Mouse (Mus musculus): ENCODE results near the gene Mcf2l. TPM values are rescaled to one million over a fixed set of nuclear protein-coding genes. Genes with fewer than 3 reads are reported as not detected.

Gene Mcf2l
- total RNA-seq, 2 experiments from 2014 or later = 23.7 to 57.8 TPM

DNA sequence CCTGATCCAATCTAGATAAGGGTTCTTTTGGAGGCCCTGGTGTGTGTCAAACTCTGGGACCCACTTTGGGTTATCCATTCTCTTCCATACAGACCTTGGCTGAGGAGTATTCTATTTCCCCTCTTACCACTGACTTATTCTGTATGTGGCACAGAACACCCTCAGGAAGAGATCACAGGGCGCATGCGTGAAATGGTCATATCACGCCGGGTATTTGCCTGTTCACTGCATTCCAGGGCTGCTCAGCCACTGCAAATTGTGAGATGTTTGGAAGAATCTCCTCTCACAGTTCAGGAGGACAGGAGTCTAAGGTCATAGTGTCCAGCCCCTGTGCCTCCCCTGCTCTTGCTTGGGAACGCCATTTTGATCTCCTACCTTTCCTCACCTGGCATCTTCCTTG lies 3.0 kb upstream of the Mcf2l start:
- intact Hi-C loops (cut with DNase I; ENCODE audit: low total_unique reads) = no loop called here
- no peak for DNase-seq

DNA sequence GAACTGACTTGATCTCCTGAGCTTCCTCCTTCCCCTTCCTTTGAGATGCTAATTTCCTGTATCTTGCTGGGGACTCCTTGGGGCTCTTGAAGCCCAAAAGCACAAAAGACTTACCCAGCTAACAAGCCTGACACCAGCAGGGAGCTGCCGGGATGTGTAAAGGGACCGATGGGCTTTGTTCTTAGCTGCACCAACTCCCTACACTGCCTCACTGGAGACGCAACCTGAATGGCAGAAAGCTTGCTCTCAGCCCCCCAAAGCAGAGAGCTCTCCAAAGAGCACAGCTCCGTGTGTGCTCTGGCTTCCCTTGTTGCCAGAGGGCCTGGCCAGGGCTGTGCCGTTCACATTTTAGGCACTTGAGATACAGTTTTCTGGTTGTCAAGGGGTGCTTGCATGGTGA lies 2.1 kb upstream of the Mcf2l start:
- no peak for DNase-seq
- intact Hi-C loops (cut with DNase I; ENCODE audit: low total_unique reads) = no loop called here

DNA sequence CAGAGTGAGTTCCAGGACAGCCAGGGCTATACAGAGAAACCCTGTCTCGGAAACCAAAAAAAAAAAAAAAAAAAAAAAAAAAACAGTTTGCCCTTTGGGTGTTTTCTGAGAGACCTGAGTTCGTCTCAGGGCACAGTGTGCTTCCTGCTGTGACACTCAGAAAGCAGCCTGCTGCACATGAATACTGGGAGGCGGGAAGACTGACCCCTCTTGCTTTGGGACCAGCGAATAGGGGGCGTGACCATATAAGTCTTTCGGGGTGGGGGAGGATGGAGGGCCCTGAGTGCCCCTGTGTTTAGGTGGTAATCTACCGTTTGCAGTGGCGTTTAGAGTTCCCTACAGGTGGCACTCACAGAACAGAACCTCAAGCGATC lies 636 bp upstream of the Mcf2l start:
- intact Hi-C loops (cut with DNase I; ENCODE audit: low total_unique reads) = no loop called here
- no peak for DNase-seq

DNA sequence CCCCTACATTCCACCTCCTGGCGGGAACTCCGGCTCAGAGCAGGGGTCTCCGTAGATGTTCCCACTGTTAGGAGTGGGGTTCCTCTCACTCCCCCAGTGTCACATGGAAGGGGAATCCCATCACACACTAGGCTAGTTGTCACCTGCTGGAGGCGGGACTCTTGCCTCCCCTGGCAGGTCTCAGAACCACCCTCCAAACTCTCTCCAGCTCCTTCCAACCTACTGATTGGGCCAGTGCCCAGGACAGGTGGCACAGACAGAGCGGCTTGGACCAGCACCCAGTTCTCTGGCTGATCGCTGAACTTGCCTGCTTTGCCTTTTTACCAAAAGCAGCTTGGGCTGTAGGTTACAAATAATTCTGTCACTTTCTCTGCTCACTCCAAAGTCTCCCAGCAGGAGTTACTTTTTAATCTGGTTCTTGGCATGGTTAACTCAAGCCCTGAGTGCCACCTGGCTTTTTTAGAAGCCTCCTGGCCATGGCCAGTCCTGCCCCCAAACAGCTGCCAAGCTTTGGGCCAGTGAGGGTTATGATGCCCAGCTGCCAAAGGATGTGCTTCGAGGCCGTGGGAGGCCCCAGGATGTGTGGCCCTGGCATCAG lies 687 bp downstream of the Mcf2l start:
- intact Hi-C loops (cut with DNase I; ENCODE audit: low total_unique reads) = no loop called here
- no peak for DNase-seq

DNA sequence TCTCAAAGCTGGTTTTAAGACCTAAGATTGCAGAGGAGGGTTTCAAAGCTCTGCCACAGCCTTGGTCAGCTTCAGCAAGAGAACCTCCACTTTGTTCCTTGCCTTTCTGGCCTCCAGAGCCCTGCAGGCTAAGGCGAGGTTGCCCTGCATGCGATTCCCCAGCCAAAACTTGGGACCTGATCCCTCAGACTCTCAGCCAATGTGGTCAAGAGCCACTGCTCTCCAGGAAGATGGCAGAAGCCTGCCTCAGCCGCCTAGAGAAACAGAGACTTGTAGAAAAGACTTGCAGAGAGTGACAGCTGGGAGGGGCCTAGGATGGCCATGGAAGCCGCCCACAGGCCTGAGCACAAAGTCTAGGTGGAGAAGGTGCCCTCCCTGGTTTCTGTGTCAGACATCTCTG lies 1.4 kb downstream of the Mcf2l start:
- no peak for DNase-seq
- intact Hi-C loops (cut with DNase I; ENCODE audit: low total_unique reads) = no loop called here

DNA sequence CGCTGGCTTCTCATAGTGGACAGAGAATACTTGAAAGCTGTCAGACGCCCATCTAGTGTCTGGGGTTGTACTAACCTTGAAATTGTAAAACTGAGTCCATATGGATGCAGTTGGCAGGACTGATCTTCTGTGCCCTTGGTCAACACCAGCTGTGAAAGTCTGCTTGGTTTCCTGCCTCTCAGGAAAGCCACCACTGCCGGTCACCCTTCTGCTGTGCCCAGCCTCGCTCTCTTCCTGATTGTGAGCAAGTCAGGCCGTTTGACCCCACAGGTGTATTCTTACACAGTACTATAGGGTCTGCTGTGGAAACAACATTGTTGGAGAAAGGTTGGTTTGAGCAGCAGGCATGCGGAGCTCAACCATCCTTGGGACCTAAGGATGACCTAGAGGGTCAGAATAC lies 3.5 kb downstream of the Mcf2l start:
- no peak for DNase-seq
- intact Hi-C loops (cut with DNase I; ENCODE audit: low total_unique reads) = no loop called here

DNA sequence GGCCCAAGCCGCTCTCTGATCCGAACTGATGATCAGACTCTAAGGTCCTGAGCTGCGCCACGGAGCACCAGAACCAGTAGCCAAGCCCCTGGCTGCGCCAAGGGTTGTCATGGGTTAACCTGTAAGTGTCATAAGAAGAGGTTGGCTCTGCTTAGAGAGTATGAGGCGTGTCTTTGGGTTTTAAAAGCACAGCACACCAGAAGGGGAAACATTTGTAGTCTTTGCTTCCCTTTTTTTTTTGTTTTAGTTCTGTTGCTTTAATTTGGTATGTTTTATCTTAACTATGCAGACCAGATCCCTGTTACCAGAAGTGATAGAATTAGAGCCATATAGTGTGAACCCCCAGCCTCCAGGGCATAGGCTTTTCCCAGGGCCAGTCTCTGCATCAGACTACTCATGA lies 6.6 kb downstream of the Mcf2l start:
- DNase-seq = no peak
- intact Hi-C loops (cut with DNase I; ENCODE audit: low total_unique reads) = no loop called here

DNA sequence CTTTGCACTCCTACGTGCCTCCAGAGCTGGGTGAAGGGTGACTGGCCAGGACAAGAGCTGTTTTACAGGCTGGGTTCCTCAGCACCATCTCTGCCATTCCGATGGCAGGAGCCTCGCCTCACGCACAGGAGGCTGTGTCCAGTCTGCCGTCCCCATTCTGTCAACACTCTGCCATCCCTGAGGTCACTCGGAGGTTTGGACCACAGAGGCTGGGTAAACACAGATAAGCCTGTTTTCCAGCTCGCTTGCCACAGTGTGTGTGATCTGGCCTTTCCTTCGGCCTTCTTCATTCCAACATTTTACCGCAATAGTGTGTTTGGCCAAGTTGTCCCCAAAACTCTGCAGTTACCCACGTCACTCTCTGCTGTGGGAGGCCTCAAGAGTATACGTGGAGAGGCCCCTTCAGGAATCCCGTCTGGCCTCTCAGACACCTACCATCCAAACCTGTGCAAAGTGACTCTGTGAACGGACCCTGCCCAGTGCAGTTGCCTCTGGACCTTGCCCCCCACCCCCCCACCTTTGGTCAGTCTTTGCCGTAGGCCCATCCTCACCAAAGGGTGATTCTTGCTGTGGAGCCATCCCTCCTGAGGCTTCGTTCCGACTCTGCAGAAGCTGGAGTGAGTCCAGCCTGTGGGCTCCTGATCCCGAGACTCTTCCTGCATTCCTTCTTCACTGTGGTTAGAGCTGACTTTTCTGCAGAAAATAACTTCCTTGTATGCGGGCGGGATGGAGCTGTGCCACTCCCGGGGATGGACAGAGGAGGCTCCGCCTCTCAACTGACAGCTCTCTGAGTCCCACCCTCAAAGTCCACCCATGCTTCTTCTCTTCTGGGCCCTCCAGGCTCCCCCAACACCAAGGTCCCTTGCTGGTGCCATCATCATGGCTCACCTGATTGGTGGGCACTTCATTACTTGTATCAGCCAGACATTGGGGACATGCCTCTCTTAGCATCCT lies 9.7 kb downstream of the Mcf2l start:
- intact Hi-C loops (cut with DNase I; ENCODE audit: low total_unique reads) = no loop called here

DNA sequence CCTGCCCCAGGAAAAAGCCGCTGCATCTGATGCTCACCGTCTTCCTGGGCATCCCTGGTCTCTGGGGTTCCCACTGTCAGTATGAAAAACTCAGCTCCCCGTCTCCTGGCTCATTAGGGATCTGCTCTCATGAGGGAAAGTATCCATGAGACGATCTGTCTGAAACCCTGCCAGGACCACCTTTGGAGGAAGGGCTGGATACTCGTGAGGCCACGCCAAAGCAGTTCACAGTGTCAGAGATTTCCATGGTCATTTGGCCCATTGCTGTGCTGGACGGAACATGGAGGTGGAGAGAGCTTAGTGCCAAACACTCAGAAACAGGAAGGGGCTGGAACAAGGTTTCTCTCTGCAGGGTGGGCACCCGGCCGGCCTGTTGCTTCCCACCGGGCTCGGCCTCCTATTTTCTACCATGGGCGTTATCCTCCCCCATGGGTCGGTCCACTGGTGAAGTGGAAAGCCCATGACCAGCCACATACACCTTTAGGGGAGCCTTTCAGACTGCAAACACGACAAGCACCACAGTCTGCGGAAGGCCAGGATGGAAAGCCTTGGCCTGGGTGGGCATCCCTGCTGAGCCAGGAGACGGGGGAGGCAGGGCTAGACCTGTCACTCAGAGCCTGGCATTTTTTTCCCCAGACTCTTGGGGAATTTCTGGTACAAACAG lies 14.3 kb downstream of the Mcf2l start:
- DNase-seq = no peak
- intact Hi-C loops (cut with DNase I; ENCODE audit: low total_unique reads) = no loop called here

More for the DNA sequence above, 9.7 kb downstream of the Mcf2l start:
- DNase-seq = no peak

DNA sequence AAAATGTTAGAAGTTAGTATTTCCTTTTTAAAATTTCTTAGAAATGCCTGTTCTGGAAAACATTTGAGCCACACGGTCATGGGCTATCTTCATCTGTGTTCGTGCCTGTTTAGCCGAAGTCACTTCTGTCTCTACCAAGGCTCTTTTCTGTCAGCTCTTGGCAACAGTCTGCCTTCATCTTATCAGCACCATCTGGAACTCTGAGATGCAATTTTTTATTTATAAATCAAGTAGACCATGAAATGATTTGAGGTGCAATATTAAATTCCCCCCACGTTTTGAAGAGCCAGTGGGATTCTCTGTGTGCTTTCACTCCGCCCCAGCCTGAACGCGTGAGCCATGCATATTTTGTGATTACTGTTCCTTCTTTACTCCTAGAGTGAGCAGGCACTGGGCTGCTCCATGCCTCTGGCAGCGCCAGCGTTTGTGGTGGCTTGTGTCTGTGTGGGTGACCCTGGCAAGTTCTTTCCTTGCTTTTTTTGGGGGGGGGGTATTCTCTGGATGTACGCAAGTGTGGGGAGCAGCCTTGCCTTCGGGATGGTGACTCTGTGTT lies 15.5 kb downstream of the Mcf2l start:
- intact Hi-C loops (cut with DNase I; ENCODE audit: low total_unique reads) = no loop called here
- DNase-seq = no peak

DNA sequence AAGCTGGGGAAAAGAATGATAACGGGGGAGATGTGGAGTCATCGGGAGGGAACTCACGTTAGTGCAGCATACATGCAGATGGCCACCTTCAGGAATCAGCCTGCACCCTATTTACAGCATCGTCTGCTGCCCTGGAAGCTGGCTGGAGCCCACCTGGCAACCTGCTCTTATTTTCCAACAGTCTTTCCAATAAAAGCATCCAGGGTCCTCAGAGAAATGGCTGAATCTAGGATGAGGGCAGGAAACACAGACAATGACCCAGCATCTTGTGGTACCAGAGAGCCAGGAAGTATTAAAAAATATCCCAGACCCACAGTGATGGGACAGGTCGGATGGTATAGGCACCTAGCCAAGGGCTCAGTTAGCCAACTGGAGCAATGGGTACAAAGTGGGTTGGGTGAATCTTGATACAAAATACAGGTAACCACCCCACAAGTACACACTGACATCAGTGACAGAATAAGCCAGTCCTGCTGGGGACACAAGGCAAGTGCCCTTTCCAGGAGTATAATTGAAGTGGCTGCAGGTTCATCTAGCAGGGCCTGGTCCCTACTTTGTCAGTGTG lies 19.4 kb downstream of the Mcf2l start:
- no peak for DNase-seq
- intact Hi-C loops (cut with DNase I; ENCODE audit: low total_unique reads) = no loop called here

DNA sequence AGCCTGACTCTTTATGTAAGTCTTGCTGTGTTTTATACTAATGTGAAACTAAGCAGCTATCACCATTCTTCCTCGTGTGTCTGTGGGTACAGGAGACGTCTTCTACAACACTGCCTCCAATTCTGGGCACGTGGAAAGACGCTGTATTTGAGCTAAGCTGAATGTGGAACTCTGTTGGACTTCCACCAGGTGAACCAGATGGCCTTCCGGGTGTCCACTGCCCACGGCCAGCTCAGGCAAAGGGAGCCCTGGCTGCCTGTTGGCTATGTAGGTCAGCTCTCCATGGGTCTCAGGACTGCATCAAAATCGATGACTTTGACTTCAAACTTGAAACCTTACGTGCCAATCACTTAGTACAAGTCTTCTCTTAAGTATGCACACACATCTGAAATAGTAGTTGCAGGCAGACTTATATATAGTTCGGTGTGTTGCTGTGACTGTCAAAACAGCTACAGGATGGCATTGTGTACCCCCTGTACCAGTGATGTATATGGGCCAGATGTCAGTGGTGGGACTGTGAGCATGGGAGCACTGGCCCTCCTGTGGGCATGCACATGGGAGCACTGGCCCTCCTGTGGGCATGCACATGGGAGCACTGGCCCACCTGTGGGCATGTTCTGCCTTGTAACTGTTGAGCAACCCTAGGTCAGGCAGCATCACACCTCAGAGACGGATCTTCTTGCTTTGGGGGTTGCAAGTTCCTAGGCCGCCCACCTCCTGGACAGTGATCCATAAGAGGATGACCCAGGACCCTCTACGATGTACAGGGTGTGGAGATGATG lies 20.4 kb downstream of the Mcf2l start:
- intact Hi-C loops (cut with DNase I; ENCODE audit: low total_unique reads) = no loop called here
- no peak for DNase-seq

DNA sequence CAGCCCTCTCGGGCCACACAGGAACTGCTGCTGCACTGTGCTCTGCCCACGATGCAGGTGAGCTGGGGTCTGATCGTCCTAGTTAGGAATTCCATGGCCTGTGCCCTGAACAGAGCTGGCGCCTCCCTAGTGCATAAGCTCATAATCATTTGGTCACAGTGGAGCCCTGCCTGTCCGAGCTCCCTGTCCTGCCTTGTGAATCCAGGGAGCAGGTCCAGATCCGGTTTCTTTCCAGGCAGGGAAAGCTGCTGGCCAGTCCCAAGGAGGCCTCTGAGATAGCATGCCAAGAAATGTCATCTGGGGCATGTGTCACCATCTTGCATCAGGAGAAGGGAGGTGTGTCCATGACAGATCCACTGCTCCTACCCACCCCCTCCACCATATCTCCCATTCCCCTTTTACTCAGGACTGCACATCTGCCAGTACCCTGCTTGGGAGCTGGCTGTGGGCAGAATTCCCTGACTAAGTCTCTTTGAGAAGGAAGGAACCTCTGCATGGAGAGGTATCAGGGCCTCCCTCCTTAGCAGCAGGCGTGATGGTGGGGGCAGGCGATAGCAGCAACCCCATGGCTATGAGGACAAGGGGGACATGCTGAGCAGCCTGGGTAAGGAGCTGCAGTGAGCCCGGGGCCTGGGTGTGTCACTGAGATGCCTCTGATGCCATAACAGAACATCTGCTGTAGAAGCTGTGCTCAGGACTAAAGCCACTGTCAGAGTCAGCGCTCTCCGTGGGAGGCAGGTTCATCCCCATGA lies 21.4 kb downstream of the Mcf2l start:
- intact Hi-C loops (cut with DNase I; ENCODE audit: low total_unique reads) = no loop called here
- DNase-seq = no peak

DNA sequence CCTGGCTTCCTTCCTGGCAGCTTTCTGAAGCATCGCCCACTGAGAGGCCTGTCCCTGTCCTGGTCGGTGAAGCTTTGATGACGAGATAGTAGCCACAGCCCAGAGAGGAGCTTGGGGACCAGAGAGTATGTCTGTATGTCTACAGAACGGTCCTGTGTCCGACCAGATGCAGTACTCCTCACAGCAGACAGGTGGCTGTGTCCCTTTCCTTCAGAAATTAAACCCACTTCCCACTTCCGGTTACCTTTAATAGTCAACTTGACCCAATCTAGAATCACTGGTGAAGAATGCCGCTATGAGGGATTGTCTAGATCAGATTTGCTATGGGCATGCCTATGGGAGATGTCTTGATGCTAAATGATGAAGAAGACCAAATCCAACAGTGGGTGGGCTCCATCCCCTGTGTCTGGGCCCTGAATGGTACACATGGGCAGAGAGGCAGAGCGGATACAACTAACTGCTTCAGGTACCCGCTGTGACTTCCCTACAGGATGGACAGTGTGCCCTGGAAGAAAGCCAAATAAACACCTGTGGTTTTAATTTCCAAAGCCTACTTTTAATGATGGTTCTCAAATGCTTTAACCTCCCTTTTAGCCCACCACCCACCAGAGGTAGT lies 22.0 kb downstream of the Mcf2l start:
- intact Hi-C loops (cut with DNase I; ENCODE audit: low total_unique reads) = loop anchor here (2.0 kb wide), 1 partner anchor 29 kb away; no protein-coding TSS in a partner anchor
- no peak for DNase-seq

DNA sequence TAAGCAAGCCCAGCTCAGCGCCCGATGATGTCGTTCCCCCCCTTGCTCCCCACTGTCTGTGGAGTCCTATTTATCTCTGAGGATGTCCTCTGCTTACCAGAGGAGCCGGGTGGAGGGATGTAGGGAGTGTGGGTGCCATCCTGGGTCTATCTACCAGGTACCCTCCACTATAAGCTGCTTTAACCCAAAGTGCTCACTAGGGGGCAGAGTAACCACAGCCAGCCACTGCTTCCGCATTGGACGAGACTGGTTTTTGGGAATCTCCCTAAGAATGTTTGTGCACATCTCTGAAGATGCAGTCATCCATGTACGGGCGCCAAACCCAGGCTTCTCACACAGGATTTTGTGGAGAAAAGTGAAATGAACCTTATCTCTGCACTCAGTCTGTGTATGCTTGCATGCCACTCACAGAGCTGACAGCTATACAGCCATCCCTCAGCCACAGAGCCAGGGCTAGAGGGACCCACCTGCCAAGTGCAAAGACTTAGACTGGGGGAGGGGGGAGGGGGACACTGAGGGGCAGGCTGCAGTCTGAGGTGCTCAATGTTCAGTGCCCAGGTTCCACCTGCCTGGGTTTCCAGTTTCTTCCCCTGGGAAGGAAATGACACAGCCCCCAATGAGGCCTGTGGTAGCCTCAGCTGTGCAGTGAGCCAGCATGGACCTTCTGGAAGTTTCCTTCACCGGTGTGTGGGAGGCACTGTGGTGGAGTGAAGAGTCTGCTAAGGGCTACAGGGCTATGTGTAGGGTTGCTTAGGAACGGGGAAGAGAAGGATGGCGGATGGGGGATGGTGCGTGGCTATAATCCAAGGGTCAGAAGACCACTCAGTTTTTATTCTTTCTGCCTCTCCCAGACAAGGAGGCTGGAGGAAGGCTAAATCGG lies 23.1 kb downstream of the Mcf2l start:
- DNase-seq = peak; percentile 58
- intact Hi-C loops (cut with DNase I; ENCODE audit: low total_unique reads) = loop anchor here (2.0 kb wide), 1 partner anchor 28 kb away; no protein-coding TSS in a partner anchor

DNA sequence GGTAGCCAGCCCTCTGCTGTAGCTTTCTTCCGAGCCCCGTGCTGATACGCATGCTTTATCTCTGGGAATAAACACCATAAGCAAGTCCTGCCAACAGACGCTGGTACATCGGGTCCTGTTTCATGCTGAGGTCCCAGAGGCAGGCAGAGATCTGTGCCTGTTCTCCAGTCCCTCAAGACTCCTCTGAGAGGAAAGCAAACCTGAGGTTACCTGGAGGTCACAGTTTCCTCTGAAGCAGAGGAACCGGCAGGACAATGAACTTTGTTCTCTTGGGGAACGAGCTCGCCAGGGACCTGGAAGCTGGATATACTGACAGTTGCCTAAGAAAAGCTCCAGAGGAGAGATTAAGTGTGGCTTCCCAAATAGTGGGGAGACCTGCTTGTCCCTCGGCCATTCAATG lies 24.2 kb downstream of the Mcf2l start:
- intact Hi-C loops (cut with DNase I; ENCODE audit: low total_unique reads) = loop anchor here (2.0 kb wide), 1 partner anchor 27 kb away; no protein-coding TSS in a partner anchor
- no peak for DNase-seq

DNA sequence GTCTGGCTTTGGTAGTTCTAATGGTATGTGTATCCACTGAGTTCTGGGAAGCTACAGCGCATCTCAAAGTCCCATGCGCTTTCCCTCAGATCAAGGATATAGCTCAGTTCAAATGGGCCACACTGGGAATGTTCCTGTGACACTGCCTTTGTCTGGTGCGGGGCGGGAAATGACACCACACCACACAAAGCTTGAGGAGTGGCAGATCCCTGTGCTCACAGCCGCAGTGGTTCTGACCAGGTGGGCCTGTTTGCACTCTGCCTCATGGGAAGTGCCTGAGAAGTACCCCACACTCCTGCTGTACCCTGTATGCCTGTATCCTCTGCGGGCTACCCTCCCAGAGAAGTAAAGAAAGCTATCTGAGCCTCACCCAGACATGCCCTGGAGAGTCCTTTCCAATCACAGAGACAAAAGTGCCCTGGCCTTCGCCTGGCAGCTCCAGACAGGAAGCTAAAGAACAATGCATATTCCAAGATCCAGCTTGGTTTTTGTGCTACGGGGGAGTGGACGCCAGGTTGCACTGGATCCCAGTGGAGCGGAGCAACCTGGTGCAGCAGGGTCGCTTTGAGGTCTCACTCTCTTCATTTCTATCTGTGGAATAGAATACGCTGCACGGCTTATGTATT lies 30.3 kb downstream of the Mcf2l start:
- no peak for DNase-seq
- intact Hi-C loops (cut with DNase I; ENCODE audit: low total_unique reads) = no loop called here
